Mouse (Mus musculus) adipose tissue, adult 10 weeks (tissue): ENCODE results near the gene Wasl. TPM values are rescaled to one million over a fixed set of nuclear protein-coding genes. Genes with fewer than 3 reads are reported as not detected.

Experiments
- polyA plus RNA-seq: library from polyadenylated mRNA; stranded (reverse); fragments of 350-450 nt; fragmentation: Illumina TruSeq; extraction: RNeasy Lipid Tissue Mini Kit (QIAGEN cat#74804); gene quantifications from one replicate; pipeline ENCODE4 v1.2.3, GENCODE M21; 2014; ENCODE audit warnings: low read depth, low replicate concordance

Wasl gene
- 33.1 TPM for polyA plus RNA-seq

DNA sequence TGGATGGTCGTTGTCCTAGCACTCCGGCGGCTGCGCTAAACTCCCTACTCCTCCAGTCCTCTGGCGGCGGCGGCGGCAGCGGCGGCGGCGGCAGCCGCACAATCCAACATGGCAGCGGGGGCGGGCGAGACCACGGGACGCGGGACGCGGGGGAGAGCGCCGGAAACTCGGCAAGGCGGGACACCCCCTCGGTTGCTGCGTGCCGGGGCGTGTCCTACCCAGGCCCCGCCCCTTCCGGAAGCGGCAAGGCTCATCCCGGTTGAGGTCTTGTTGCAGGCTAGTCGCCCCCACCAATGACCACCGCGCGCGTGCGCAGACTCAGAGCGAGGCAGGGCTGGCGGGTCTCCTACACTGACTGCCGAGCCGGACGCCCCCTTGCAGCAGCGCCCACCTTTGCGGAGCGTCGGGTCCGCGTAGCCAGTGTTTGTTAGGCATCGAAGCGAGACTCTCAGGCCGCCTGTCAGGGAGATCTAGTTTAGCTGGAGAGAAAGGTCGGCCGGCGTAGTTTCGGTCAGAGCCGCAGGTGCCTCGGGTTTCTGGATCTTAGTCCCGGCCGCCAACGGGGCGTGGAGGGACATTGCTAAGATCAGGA is at the start of gene Wasl:
Wasl (minus strand) TSS at position 143 of the 592 bp plus-strand sequence.

GRCm38 (mm10) chr6:24597500-24597899 is 67.3 kb downstream of the Wasl start, which contains the start of gene Lmod2:
Lmod2 (plus strand) TSS chr6:24597762.

Other genes starting within 250 kb of the Wasl start
- gene Iqub, start 149.9 kb downstream of the Wasl start, polyA plus RNA-seq: 1.8 TPM
- 126 TPM for gene Ndufa5, start 137.0 kb downstream of the Wasl start, polyA plus RNA-seq
- gene Asb15, start 136.9 kb downstream of the Wasl start, polyA plus RNA-seq: 1.1 TPM
- not detected for gene Lmod2, start 67.2 kb downstream of the Wasl start, polyA plus RNA-seq
- 0.98 TPM for gene Hyal6, start 68.2 kb upstream of the Wasl start, polyA plus RNA-seq
- gene Hyal4, start 83.3 kb upstream of the Wasl start, polyA plus RNA-seq: not detected
- gene Spam1, start 126.2 kb upstream of the Wasl start, polyA plus RNA-seq: 0.78 TPM
- 1.1 TPM for gene Hyal5, start 193.0 kb upstream of the Wasl start, polyA plus RNA-seq